In the genomic region with DNA sequence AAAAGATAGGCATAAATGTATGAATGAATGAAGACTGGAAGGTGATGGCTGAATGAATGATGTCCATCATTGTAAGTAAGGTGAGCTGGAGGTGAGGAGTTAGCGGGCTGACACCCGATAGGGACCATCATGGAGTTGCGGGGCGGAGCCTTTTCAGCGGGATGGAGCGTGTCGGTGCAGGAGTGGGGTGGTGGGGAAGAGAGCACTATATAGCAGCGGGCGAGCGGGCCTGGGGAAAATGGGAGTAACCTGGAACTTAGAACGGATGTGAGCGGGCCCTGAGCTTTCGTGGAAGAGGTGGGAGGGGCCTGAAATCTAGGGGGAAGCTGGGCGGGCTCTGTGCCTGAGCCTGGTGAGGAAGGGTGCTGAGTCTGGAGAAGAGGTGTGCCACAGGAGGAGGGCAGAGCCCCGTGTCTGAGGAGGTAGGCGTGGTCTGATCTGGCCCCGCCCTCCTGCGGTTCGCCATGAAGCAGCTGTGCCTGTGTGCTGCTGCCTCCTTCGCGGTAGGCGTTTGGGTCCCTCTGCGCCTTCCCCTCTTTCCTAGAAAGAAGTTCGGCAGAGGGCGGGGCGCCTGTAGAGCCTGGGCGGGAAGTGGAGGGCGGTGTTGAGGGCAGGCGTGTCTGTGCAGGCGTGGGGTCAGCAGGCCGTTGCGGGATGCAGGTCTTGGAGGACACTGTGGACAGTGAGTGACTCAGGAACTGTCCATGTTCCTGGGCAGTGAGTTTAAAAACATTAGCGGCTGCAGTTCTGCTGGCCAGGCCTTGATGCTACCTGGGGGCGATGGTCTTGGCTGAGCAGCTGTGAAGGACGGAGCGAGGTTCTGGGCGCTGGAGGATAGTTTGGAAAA, we compare ENCODE assay signal across 8 mouse cellular contexts. TPM values are rescaled to one million over a fixed set of nuclear protein-coding genes. Genes with fewer than 3 reads are reported as not detected.
DNase-seq lines count a peak whose midpoint lies in the region; ATAC-seq lines count a peak whose summit lies in the region.

No protein-coding gene starts in this region.

- H3K36me3 ChIP-seq in heart, embryonic 15.5 days, result no peaks in the 10 kb centered on the region
- H3K36me3 ChIP-seq in liver, embryonic 13.5 days, result no peaks in the 10 kb centered on the region
- H3K36me3 ChIP-seq in stomach, embryonic 14.5 days (ENCODE audit: control insufficient read depth, insufficient read depth, low read length), result no peaks in the 10 kb centered on the region

- 3% methylated on average over 37 of the region's 37 CpGs for WGBS in heart, embryonic 15.5 days
- WGBS in liver, embryonic 13.5 days (ENCODE audit: insufficient replicate concordance), result 6% methylated on average over 37 of the region's 37 CpGs
- WGBS in stomach, embryonic 14.5 days, result 2% methylated on average over 37 of the region's 37 CpGs

- ATAC-seq in heart, embryonic 15.5 days (replicated peaks; ENCODE audit: insufficient number of reproducible peaks, insufficient read depth, low FRiP score, low read depth), result peak; percentile 88
- ATAC-seq in liver, embryonic 13.5 days (ENCODE audit: low read depth), result peak; percentile 95
- ATAC-seq in stomach, embryonic 14.5 days (ENCODE audit: insufficient number of reproducible peaks, insufficient read depth, low FRiP score, low read depth), result peak; percentile 91

- H3K9me3 ChIP-seq in heart, embryonic 15.5 days (replicated peaks), result no peaks in the 10 kb centered on the region
- no peaks in the 10 kb centered on the region for H3K9me3 ChIP-seq in liver, embryonic 13.5 days (replicated peaks)
- H3K9me3 ChIP-seq in stomach, embryonic 14.5 days (ENCODE audit: control insufficient read depth, low read depth, low read length), result no peaks in the 10 kb centered on the region

- peak overlapping the region; percentile 61 for H3K9ac ChIP-seq in heart, embryonic 15.5 days
- peak overlapping the region; percentile 68 for H3K9ac ChIP-seq in liver, embryonic 13.5 days
- peak overlapping the region; percentile 42; the same call in 1 of the 2 replicates for H3K9ac ChIP-seq in stomach, embryonic 14.5 days (replicated peaks; ENCODE audit: low read depth, low read length)

- H3K4me2 ChIP-seq in heart, embryonic 15.5 days, result peak overlapping the region; percentile 85
- H3K4me2 ChIP-seq in liver, embryonic 13.5 days, result peak overlapping the region; percentile 84
- H3K4me2 ChIP-seq in stomach, embryonic 14.5 days (replicated peaks; ENCODE audit: low read depth, low read length), result peak overlapping the region; percentile 61

- peak; percentile 72 to 82 for DNase-seq in CD8-positive naive resting alpha-beta T cell, adult 2 months (ENCODE audit: low read depth in 2 of 2, low spot score in 2 of 2)
- peak; percentile 76 for DNase-seq in c-Kit-negative CD71-positive TER-119-positive erythroid progenitor cells, embryonic 14.5 days (ENCODE audit: low read depth, low spot score)
- peak; percentile 55 for DNase-seq in fibroblast of lung, adult 2 months (ENCODE audit: low read depth)
- DNase-seq in kidney, postnatal 14 days, result peak; percentile 91
- DNase-seq in liver, embryonic 13.5 days, result peak; percentile 92
- peak; percentile 67 to 80 for DNase-seq in natural killer cell, adult 2 months (ENCODE audit: low spot score in 2 of 2)

- peaks cover 14% of the 10 kb centered on the region for H3K4me1 ChIP-seq in heart, embryonic 15.5 days (replicated peaks)
- peaks cover 30% of the 10 kb centered on the region for H3K4me1 ChIP-seq in liver, embryonic 13.5 days (replicated peaks)
- H3K4me1 ChIP-seq in stomach, embryonic 14.5 days (ENCODE audit: control insufficient read depth, insufficient read depth, low read length), result no peaks in the 10 kb centered on the region

- peak overlapping the region; percentile 59 for H3K4me3 ChIP-seq in heart, embryonic 15.5 days
- peak overlapping the region; percentile 56 for H3K4me3 ChIP-seq in liver, embryonic 13.5 days (replicated peaks)
- H3K4me3 ChIP-seq in stomach, embryonic 14.5 days (ENCODE audit: low read depth, low read length), result peak overlapping the region; percentile 39

- no peaks in the 10 kb centered on the region for H3K27me3 ChIP-seq in heart, embryonic 15.5 days
- H3K27me3 ChIP-seq in liver, embryonic 13.5 days, result peaks cover 8% of the 10 kb centered on the region; the same call in 1 of the 2 replicates
- H3K27me3 ChIP-seq in stomach, embryonic 14.5 days (ENCODE audit: control insufficient read depth, insufficient read depth, low read length), result no peaks in the 10 kb centered on the region

- H3K27ac ChIP-seq in heart, embryonic 15.5 days, result peak overlapping the region; percentile 69
- peak overlapping the region; percentile 64 for H3K27ac ChIP-seq in liver, embryonic 13.5 days
- H3K27ac ChIP-seq in stomach, embryonic 14.5 days (ENCODE audit: low read length), result peak overlapping the region; percentile 72

RNA-seq across cellular contexts. Expression of gene Ankrd24, which starts 5.1 kb away (rescaled TPM):
- 12.3 and 13.7 TPM in 2 replicates for polyA plus RNA-seq in heart, embryonic 15.5 days (2015; fragmentation: Nextera tagmentation; extraction: Ambion mirVana)
- 1.9 and 2.2 TPM in 2 replicates for polyA plus RNA-seq in liver, embryonic 13.5 days (2015; fragmentation: Nextera tagmentation; extraction: Ambion mirVana)
- 7.8 and 9.1 TPM in 2 replicates for polyA plus RNA-seq in stomach, embryonic 14.5 days (2014; fragmentation: Nextera tagmentation; extraction: Ambion mirVana)

RNA-seq across cellular contexts. Expression of gene Sirt6, which starts 5.9 kb away (rescaled TPM):
- 20.8 and 26.7 TPM in 2 replicates for polyA plus RNA-seq in heart, embryonic 15.5 days (2015; fragmentation: Nextera tagmentation; extraction: Ambion mirVana)
- 10.7 and 10.9 TPM in 2 replicates for polyA plus RNA-seq in liver, embryonic 13.5 days (2015; fragmentation: Nextera tagmentation; extraction: Ambion mirVana)
- 33.4 and 43.4 TPM in 2 replicates for polyA plus RNA-seq in stomach, embryonic 14.5 days (2014; fragmentation: Nextera tagmentation; extraction: Ambion mirVana)

RNA-seq across cellular contexts. Expression of gene Gm10778, which starts 15.4 kb away (rescaled TPM):
- polyA plus RNA-seq in heart, embryonic 15.5 days (2015; fragmentation: Nextera tagmentation; extraction: Ambion mirVana), result 2.8 and 2.9 TPM in 2 replicates
- polyA plus RNA-seq in liver, embryonic 13.5 days (2015; fragmentation: Nextera tagmentation; extraction: Ambion mirVana), result 1.7 and 2.6 TPM in 2 replicates
- polyA plus RNA-seq in stomach, embryonic 14.5 days (2014; fragmentation: Nextera tagmentation; extraction: Ambion mirVana), result 6.0 and 6.3 TPM in 2 replicates

RNA-seq across cellular contexts. Expression of gene BC025920, which starts 27.4 kb away (rescaled TPM):
- 0.48 and 0.72 TPM in 2 replicates for polyA plus RNA-seq in heart, embryonic 15.5 days (2015; fragmentation: Nextera tagmentation; extraction: Ambion mirVana)
- 0.50 and 0.56 TPM in 2 replicates for polyA plus RNA-seq in liver, embryonic 13.5 days (2015; fragmentation: Nextera tagmentation; extraction: Ambion mirVana)
- polyA plus RNA-seq in stomach, embryonic 14.5 days (2014; fragmentation: Nextera tagmentation; extraction: Ambion mirVana), result 0.57 and 0.69 TPM in 2 replicates

RNA-seq across cellular contexts. Expression of gene Tle6, which starts 32.6 kb away (rescaled TPM):
- 23.9 and 30.5 TPM in 2 replicates for polyA plus RNA-seq in heart, embryonic 15.5 days (2015; fragmentation: Nextera tagmentation; extraction: Ambion mirVana)
- polyA plus RNA-seq in liver, embryonic 13.5 days (2015; fragmentation: Nextera tagmentation; extraction: Ambion mirVana), result 7.3 and 7.6 TPM in 2 replicates
- 14.3 and 18.2 TPM in 2 replicates for polyA plus RNA-seq in stomach, embryonic 14.5 days (2014; fragmentation: Nextera tagmentation; extraction: Ambion mirVana)

Comparison
In these comparisons a context has a peak if more than half of its experiments do, and no peak if none do; other contexts are left out.
1. Peak in every context shown above with its lines: DNase-seq, ATAC-seq, H3K4me3 ChIP-seq and H3K27ac ChIP-seq.